Mouse (Mus musculus): ENCODE data around the gene D630003M21Rik. TPM values are rescaled to one million over a fixed set of nuclear protein-coding genes. Genes with fewer than 3 reads are reported as not detected.

Gene D630003M21Rik
- polyA plus RNA-seq, 1 experiment = not detected

DNA sequence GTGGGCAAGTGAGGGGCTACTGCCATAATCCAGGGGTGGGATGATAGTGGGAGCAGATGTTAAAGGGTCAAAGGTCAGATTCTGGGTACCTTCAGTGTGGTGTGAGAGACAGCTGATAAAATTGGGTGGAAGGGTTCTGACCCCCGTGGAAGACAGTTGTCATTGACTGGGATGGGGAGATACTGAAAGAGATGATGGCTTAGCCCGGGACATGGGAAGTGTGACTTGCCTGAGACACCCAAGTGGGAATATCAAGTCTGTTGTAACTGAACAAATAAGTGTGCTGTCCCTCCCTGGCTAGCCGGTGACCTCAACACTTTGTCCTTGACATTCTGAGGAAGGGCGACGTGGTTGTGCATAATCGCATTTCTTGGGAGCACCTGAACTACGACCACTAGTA, 59.3 kb downstream of the D630003M21Rik start:
- no peak overlapping the region for H3K27ac ChIP-seq (ENCODE audit: insufficient read depth, low read depth, low read length)
- no peak for TF ChIP-seq CTCF (IDR thresholded peaks at IDR 0.05; ENCODE audit: insufficient read depth, low read depth, low read length)
- no peak for TF ChIP-seq POLR2A (IDR thresholded peaks at IDR 0.05; ENCODE audit: insufficient read depth, low read depth, low read length)
- H3K4me3 ChIP-seq (ENCODE audit: insufficient read depth, low read depth, low read length) = no peak overlapping the region
- no peaks in the 10 kb centered on the region; the same call in 1 of the 2 replicates for H3K4me1 ChIP-seq (ENCODE audit: control insufficient read depth, insufficient read depth, low read length)
- WGBS = 95% methylated on average over 7 of the region's 7 CpGs

DNA sequence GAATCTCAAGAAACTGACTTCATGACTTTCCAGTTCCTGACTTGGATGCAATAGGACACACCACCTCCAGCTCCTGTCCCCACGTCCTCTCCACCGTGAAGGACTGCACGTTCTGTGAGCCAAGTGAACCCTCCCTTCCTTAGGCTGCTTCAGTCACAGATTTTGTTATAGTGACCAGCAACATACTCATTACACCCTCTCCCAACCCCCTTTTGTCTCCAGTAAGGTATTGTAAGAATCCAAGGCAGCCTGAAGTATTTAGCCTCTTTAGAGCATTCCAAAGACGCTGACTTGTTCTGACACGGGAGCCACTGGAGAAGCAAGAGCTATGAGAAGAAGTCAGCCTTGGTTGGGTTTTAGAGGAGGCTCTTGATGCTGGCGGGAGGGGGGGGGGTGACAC, 59.7 kb downstream of the D630003M21Rik start:
- H3K27ac ChIP-seq (ENCODE audit: insufficient read depth, low read depth, low read length) = no peak overlapping the region
- H3K4me1 ChIP-seq (ENCODE audit: control insufficient read depth, insufficient read depth, low read length) = no peaks in the 10 kb centered on the region; the same call in 1 of the 2 replicates
- WGBS = 84% methylated on average over 6 of the region's 6 CpGs
- no peak for TF ChIP-seq POLR2A (IDR thresholded peaks at IDR 0.05; ENCODE audit: insufficient read depth, low read depth, low read length)
- H3K4me3 ChIP-seq (ENCODE audit: insufficient read depth, low read depth, low read length) = no peak overlapping the region

DNA sequence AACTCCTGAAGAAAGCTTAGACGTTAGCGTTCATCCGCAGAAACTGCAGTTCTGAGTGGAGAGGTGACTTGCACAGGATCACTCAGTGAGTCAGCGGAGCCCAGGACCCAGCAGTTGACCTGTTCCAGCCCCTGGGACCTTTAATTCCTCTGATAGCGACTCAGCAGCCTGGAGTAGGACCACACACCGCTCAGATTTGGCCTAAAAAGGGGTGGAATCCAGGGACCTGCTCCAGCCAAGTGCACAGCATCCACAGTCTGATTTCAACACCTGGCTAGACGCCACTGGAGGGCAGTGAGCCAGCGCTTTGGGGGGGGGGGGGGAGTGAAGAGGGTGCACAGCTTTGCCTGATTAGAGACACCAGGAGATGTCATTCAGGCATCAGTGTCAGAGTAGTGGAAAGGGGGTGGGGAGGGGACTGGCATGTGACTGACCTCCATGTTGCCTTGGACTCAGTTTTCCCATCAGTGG, 60.2 kb downstream of the D630003M21Rik start:
- Histone ChIP-seq H3K4me3 (ENCODE audit: insufficient read depth, low read depth, low read length) (no peak overlapping the region), H3K4me1 (ENCODE audit: control insufficient read depth, insufficient read depth, low read length) (no peaks in the 10 kb centered on the region; the same call in 1 of the 2 replicates), H3K27ac (ENCODE audit: insufficient read depth, low read depth, low read length) (no peak overlapping the region)
- WGBS = 70% methylated on average over 8 of the region's 8 CpGs
- TF ChIP-seq CTCF (IDR thresholded peaks at IDR 0.05; ENCODE audit: insufficient read depth, low read depth, low read length) (no peak), POLR2A (IDR thresholded peaks at IDR 0.05; ENCODE audit: insufficient read depth, low read depth, low read length) (no peak)

GRCm38 (mm10) chr2:158167496-158168205, 61.4 kb downstream of the D630003M21Rik start:
- TF ChIP-seq CTCF (IDR thresholded peaks at IDR 0.05; ENCODE audit: insufficient read depth, low read depth, low read length) (no peak), POLR2A (IDR thresholded peaks at IDR 0.05; ENCODE audit: insufficient read depth, low read depth, low read length) (no peak)
- Histone ChIP-seq H3K4me3 (ENCODE audit: insufficient read depth, low read depth, low read length) (no peak overlapping the region), H3K27ac (ENCODE audit: insufficient read depth, low read depth, low read length) (no peak overlapping the region), H3K4me1 (ENCODE audit: control insufficient read depth, insufficient read depth, low read length) (no peaks in the 10 kb centered on the region; the same call in 1 of the 2 replicates)
- WGBS = 68% methylated on average over 9 of the region's 9 CpGs

- TF ChIP-seq POLR2A (IDR thresholded peaks at IDR 0.05; ENCODE audit: insufficient read depth, low read depth, low read length) (no peak), CTCF (IDR thresholded peaks at IDR 0.05; ENCODE audit: insufficient read depth, low read depth, low read length) (no peak)
- H3K4me3 ChIP-seq (ENCODE audit: insufficient read depth, low read depth, low read length) = no peak overlapping the region
- H3K27ac ChIP-seq (ENCODE audit: insufficient read depth, low read depth, low read length) = no peak overlapping the region
- 86% methylated on average over 7 of the region's 7 CpGs for WGBS
- no peaks in the 10 kb centered on the region; the same call in 1 of the 2 replicates for H3K4me1 ChIP-seq (ENCODE audit: control insufficient read depth, insufficient read depth, low read length)
Measured at GRCm38 (mm10) chr2:158166628-158167027, 62.4 kb downstream of the D630003M21Rik start.

DNA sequence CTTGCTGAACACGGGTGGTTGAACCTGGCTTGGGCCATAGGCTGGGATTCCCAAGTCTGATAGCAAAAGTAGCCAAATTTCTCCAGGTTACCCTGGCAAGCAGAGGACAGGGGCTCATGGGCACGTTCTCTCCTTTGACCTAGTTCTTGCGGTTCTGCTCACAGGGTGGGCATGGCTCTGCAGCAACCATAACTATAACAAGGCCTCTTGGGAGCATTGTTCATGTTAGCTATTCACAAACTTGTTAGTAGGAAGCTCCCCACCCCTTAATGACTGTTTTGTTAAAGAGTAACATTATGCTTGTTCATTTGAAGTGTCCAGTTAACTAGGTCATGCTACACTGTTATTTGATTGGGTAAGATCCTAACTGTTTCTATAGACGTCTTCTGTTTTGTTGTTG, 63.2 kb downstream of the D630003M21Rik start:
- Histone ChIP-seq H3K4me1 (ENCODE audit: control insufficient read depth, insufficient read depth, low read length) (no peaks in the 10 kb centered on the region; the same call in 1 of the 2 replicates), H3K4me3 (ENCODE audit: insufficient read depth, low read depth, low read length) (no peak overlapping the region), H3K27ac (ENCODE audit: insufficient read depth, low read depth, low read length) (no peak overlapping the region)
- TF ChIP-seq POLR2A (IDR thresholded peaks at IDR 0.05; ENCODE audit: insufficient read depth, low read depth, low read length) (no peak), CTCF (IDR thresholded peaks at IDR 0.05; ENCODE audit: insufficient read depth, low read depth, low read length) (no peak)
- 77% methylated on average over 4 of the region's 4 CpGs for WGBS

DNA sequence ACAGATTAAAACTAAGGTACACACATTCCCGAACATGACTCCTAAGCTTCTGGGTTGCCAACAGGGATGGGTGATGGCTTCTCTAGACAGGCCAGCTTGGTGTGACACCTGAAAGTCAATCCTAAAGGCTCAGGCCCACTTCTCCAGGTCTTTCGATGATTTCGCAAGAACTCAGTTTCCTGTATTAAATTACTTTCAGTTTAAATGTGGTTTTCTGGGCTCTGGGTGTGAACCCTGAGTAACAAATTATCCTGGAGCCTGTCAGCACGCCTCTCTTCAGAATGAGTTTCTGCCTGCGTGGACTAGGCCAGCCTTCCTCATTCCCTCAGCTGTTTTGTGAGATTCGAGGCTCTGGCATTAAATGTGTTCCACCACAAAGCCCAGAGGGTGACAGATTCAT, 66.0 kb downstream of the D630003M21Rik start:
- Histone ChIP-seq H3K27ac (ENCODE audit: insufficient read depth, low read depth, low read length) (no peak overlapping the region), H3K4me3 (ENCODE audit: insufficient read depth, low read depth, low read length) (no peak overlapping the region), H3K4me1 (ENCODE audit: control insufficient read depth, insufficient read depth, low read length) (no peaks in the 10 kb centered on the region)
- WGBS = 87% methylated on average over 6 of the region's 6 CpGs
- TF ChIP-seq CTCF (IDR thresholded peaks at IDR 0.05; ENCODE audit: insufficient read depth, low read depth, low read length) = no peak
- TF ChIP-seq POLR2A (IDR thresholded peaks at IDR 0.05; ENCODE audit: insufficient read depth, low read depth, low read length) = no peak

- Histone ChIP-seq H3K4me3 (ENCODE audit: insufficient read depth, low read depth, low read length) (no peak overlapping the region), H3K27ac (ENCODE audit: insufficient read depth, low read depth, low read length) (no peak overlapping the region), H3K4me1 (ENCODE audit: control insufficient read depth, insufficient read depth, low read length) (no peaks in the 10 kb centered on the region)
- WGBS = 86% methylated on average over 6 of the region's 6 CpGs
- TF ChIP-seq CTCF (IDR thresholded peaks at IDR 0.05; ENCODE audit: insufficient read depth, low read depth, low read length) = no peak
- no peak for TF ChIP-seq POLR2A (IDR thresholded peaks at IDR 0.05; ENCODE audit: insufficient read depth, low read depth, low read length)
Measured at GRCm38 (mm10) chr2:158161761-158162160, 67.3 kb downstream of the D630003M21Rik start.

DNA sequence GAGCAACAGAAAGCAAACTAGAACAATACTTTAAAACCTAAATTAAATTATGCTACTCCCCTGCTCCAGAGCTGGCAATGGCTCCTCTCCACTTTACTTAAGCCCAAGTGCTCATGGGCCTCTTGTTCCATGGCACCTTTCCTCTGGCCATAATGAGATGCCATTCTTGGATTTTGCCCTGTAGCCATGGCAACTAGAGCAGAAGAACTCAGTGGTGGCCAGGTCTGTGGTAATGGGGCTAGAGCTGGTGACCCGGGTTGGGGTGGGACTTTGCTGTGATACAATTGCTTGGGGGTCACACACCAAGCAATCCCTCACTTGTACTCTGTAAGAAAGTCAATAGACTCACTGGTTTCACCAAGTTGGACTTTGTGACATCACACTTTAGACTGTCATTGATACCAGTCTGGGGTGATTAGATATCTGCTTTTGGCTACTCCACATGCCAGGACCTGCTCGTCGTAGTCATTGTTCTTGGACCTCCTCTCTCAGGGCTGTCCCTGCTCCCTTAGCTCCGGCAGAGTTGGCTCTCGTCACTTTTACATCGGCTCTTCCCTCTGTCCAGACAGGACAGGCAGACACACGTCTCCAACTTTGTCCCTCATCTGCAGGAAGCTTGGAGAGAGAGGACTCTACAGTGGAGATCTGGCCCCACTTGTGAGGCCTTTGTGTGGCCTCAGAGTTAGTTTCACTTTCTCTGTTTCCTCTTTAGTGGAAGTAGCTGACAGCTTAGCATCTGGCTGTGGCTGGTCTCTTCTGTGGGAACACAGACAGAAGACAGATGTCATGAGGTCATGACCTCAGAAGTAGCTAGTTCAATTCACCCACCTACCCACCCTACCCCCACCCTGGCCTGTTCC, 69.4 kb downstream of the D630003M21Rik start:
- Histone ChIP-seq H3K4me3 (ENCODE audit: insufficient read depth, low read depth, low read length) (no peak overlapping the region), H3K4me1 (ENCODE audit: control insufficient read depth, insufficient read depth, low read length) (peaks cover under 1% of the 10 kb centered on the region), H3K27ac (ENCODE audit: insufficient read depth, low read depth, low read length) (no peak overlapping the region)
- WGBS = 80% methylated on average over 7 of the region's 7 CpGs
- TF ChIP-seq POLR2A (IDR thresholded peaks at IDR 0.05; ENCODE audit: insufficient read depth, low read depth, low read length) = no peak
- TF ChIP-seq CTCF (IDR thresholded peaks at IDR 0.05; ENCODE audit: insufficient read depth, low read depth, low read length) = no peak

Data from olfactory bulb, adult 2 months (tissue).